Mouse (Mus musculus) kidney, postnatal 0 days (tissue): ENCODE data around the gene Timm29. TPM values are rescaled to one million over a fixed set of nuclear protein-coding genes. Genes with fewer than 3 reads are reported as not detected.

Experiments
- ATAC-seq: fragments of 200-750 bp; cut with Nextera tagmentation; replicated peaks from 2 replicates; pipeline ENCODE4 v1.8.0; 2017; ENCODE audit warnings: low read depth, moderate number of reproducible peaks, moderate TSS enrichment, moderate library complexity; ENCODE audit not compliant: low FRiP score
- DNase-seq: peaks from one replicate; pipeline ENCODE4 v3.0.0-alpha.2; 2016; ENCODE audit warnings: low spot score
- H3K27ac ChIP-seq: fragments of 300-500 bp; sonication (generic); 2 replicates; pipeline ENCODE4 v1.5.1; 2014; ENCODE audit warnings: mild to moderate bottlenecking
- H3K27me3 ChIP-seq: fragments of 300-500 bp; sonication (generic); 2 replicates; pipeline ENCODE4 v1.6.1; 2014; ENCODE audit warnings: low read length, mixed read lengths; ENCODE audit not compliant: insufficient read depth
- H3K36me3 ChIP-seq: fragments of 300-500 bp; sonication (generic); 2 replicates; pipeline ENCODE4 v1.6.1; 2014; ENCODE audit warnings: low read length, mixed read lengths; ENCODE audit not compliant: insufficient read depth
- H3K4me1 ChIP-seq: fragments of 300-500 bp; sonication (generic); replicated peaks from 2 replicates; pipeline ENCODE4 v1.6.1; 2014; ENCODE audit warnings: antibody characterized with exemption, low read length, mixed read lengths; ENCODE audit not compliant: insufficient read depth
- H3K4me2 ChIP-seq: fragments of 300-500 bp; sonication (generic); 2 replicates; pipeline ENCODE4 v1.6.1; 2014; ENCODE audit warnings: mild to moderate bottlenecking, low read length, moderate library complexity, mixed read lengths
- H3K4me3 ChIP-seq: fragments of 300-500 bp; sonication (generic); replicated peaks from 2 replicates; pipeline ENCODE4 v1.5.1; 2014; ENCODE audit warnings: low read depth, low read length
- H3K9ac ChIP-seq: fragments of 300-500 bp; sonication (generic); 2 replicates; pipeline ENCODE4 v1.6.1; 2014; ENCODE audit warnings: low read depth, low read length
- H3K9me3 ChIP-seq: fragments of 300-500 bp; sonication (generic); replicated peaks from 2 replicates; pipeline ENCODE4 v1.6.1; 2016; ENCODE audit warnings: low read length, inconsistent platforms, mixed read lengths
- CTCF ChIP-seq: IDR thresholded peaks from 2 replicates; pipeline ENCODE4 v1.5.1; 2016; ENCODE audit warnings: antibody characterized with exemption, low read depth, mild to moderate bottlenecking, moderate library complexity
- WGBS: fragments of 180-500 bp; shearing (Covaris S2); extraction: QIAGEN DNeasy Blood & Tissue Kit; methylation state at CpG from one replicate; pipeline ENCODE4 v1.1.7; 2014; 5-methylcytosine and 5-hydroxymethylcytosine counted together
- polyA plus RNA-seq: library from polyadenylated mRNA; unstranded; fragments of >200 nt; fragmentation: Nextera tagmentation; extraction: Ambion mirVana; gene quantifications from 2 replicates; pipeline ENCODE4 v1.2.1, GENCODE M21; 2015

The Timm29 gene
- polyA plus RNA-seq, 1 experiment from 2014 or later = 29.2 TPM

- Histone ChIP-seq H3K9me3 (no peaks in the 10 kb centered on the region), H3K36me3 (no peaks in the 10 kb centered on the region), H3K27me3 (no peaks in the 10 kb centered on the region), H3K27ac (peak overlapping the region; percentile 95), H3K4me3 (peak overlapping the region; percentile 71), H3K4me1 (peaks cover 10% of the 10 kb centered on the region), H3K4me2 (peak overlapping the region; percentile 71), H3K9ac (peak overlapping the region; percentile 78)
- 6% methylated on average over 10 of the region's 10 CpGs for WGBS
- no peak for TF ChIP-seq CTCF
- DNase-seq = peak; percentile 51
- no peak for ATAC-seq
Observed at GRCm38 (mm10) chr9:21617066-21617465, 24.5 kb downstream of the Timm29 start.

DNA sequence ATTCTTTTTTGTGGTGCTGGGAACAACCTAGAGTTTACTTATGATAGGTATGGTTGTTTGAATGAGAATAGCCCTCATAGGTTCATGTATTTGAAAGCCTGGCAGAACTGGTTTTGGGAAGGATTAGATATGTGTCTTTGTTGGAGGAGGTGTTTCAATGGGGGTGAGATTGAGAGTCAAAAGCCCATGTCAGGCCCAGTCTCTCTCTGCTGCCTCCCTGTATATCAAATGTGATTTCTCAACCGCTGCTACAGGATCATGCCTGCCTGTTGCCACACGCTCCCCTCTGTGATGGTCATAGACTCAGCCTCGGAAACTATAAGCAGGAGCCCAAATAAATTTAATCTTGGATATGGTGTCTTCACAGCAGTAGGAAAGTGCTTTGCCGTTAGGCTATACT, 27.7 kb downstream of the Timm29 start:
- Histone ChIP-seq H3K9ac (no peak overlapping the region), H3K36me3 (no peaks in the 10 kb centered on the region), H3K27me3 (no peaks in the 10 kb centered on the region), H3K27ac (no peak overlapping the region), H3K4me2 (no peak overlapping the region), H3K9me3 (no peaks in the 10 kb centered on the region), H3K4me1 (peaks cover 10% of the 10 kb centered on the region), H3K4me3 (no peak overlapping the region)
- ATAC-seq = no peak
- DNase-seq = no peak
- 81% methylated on average over 4 of the region's 4 CpGs for WGBS
- no peak for TF ChIP-seq CTCF

DNA sequence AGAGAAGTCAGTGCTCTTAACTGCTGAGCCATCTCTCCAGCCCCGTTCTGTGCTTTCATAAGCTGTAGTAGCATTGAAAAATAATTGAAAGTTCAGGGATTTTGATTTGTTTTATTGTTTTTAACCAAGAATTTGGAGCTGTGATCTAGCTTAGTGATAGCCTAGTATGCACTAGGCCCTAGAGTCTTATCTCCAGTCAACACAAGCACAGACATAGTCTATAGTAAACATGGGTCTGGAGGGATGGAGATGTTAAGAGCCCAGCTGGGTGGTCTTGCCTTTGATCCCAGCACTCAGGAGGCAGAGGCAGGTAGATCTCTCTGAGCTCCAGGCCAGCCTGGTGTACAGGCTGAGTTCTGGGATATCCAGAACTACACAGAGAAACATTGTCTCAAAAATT, 30.2 kb downstream of the Timm29 start:
- Histone ChIP-seq H3K27ac (no peak overlapping the region), H3K4me3 (no peak overlapping the region), H3K9ac (no peak overlapping the region), H3K27me3 (no peaks in the 10 kb centered on the region), H3K4me1 (peaks cover 5% of the 10 kb centered on the region), H3K36me3 (no peaks in the 10 kb centered on the region), H3K4me2 (no peak overlapping the region), H3K9me3 (no peaks in the 10 kb centered on the region)
- no peak for TF ChIP-seq CTCF
- 95% methylated on average over 1 of the region's 1 CpGs for WGBS
- ATAC-seq = no peak
- DNase-seq = no peak

- DNase-seq (no peak), ATAC-seq (peak; percentile 57)
Observed at GRCm38 (mm10) chr9:21625342-21626339, 33.1 kb downstream of the Timm29 start.

GRCm38 (mm10) chr9:21626571-21626970, 34.0 kb downstream of the Timm29 start:
- no peaks in the 10 kb centered on the region for H3K4me1 ChIP-seq
- H3K9ac ChIP-seq = no peak overlapping the region
- TF ChIP-seq CTCF = peak; percentile 64
- H3K4me2 ChIP-seq = no peak overlapping the region
- H3K27ac ChIP-seq = no peak overlapping the region
- H3K36me3 ChIP-seq = no peaks in the 10 kb centered on the region
- H3K27me3 ChIP-seq = no peaks in the 10 kb centered on the region
- no peak overlapping the region for H3K4me3 ChIP-seq
- no peak for ATAC-seq
- DNase-seq = no peak
- H3K9me3 ChIP-seq = no peaks in the 10 kb centered on the region

More at GRCm38 (mm10) chr9:21625342-21626339, 33.1 kb downstream of the Timm29 start:
- H3K9ac ChIP-seq = no peak overlapping the region
- no peak overlapping the region for H3K4me2 ChIP-seq
- WGBS = 80% methylated on average over 10 of the region's 10 CpGs
- H3K36me3 ChIP-seq = no peaks in the 10 kb centered on the region
- no peaks in the 10 kb centered on the region for H3K4me1 ChIP-seq
- no peaks in the 10 kb centered on the region for H3K9me3 ChIP-seq
- TF ChIP-seq CTCF = no peak
- no peak overlapping the region for H3K4me3 ChIP-seq
- H3K27ac ChIP-seq = no peak overlapping the region
- H3K27me3 ChIP-seq = no peaks in the 10 kb centered on the region

DNA sequence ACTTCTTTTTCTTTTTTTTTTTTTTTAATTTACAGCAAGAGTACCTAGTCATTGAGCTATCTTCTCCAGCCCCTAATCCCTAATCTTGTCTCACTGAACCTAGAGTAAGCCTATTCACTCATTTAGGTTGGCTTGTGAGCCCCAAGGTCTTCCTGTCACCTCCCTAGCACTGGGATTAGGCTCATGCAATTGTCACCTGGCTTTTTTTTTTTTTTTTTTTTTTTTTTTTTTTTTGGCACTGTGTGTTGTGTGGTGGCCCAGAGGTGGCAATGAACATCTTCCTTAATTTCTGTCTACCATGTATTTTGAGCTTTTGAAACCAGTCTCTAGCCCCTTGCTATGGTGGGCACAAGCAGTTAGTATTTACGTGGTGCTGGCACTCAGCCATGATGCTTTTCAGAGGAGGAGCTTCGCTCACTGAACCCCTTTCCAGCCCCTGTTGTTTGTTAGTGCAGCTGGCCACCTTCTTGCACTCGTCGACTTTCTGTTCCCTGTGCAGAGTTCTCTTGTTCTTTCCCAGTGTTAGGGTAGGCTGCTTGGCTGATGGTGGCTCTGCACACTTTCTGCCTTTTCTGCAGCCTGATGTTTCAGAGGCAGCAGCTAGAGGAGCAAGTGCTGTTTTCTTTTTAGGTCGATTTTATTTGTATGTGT, 34.7 kb downstream of the Timm29 start:
- Histone ChIP-seq H3K9ac (no peak overlapping the region), H3K4me2 (no peak overlapping the region), H3K4me1 (no peaks in the 10 kb centered on the region), H3K27me3 (no peaks in the 10 kb centered on the region), H3K9me3 (no peaks in the 10 kb centered on the region), H3K36me3 (no peaks in the 10 kb centered on the region), H3K4me3 (no peak overlapping the region), H3K27ac (no peak overlapping the region)
- TF ChIP-seq CTCF = no peak
- DNase-seq (no peak), ATAC-seq (no peak)
- 58% methylated on average over 5 of the region's 5 CpGs for WGBS
